Mouse (Mus musculus) liver, postnatal 0 days (tissue): Measurements from ENCODE around the gene Ppp1r10.

Experiments
- CTCF ChIP-seq: sonication (generic); IDR thresholded peaks from 2 replicates; pipeline ENCODE4 v1.5.1; 2016; ENCODE audit warnings: antibody characterized with exemption, low read depth
- EP300 ChIP-seq: IDR thresholded peaks from 2 replicates; pipeline ENCODE4 v1.6.1; 2016; ENCODE audit warnings: antibody characterized with exemption, low read depth, mild to moderate bottlenecking

- TF ChIP-seq CTCF (peak; percentile 78), EP300 (no peak)
These were observed 4.8 kb downstream of the Ppp1r10 start for GRCm38 (mm10) chr17:35920862-35921562.
